Mouse (Mus musculus) CD8-positive naive resting alpha-beta T cell, adult 2 months (primary cell): ENCODE data around the gene Crmp1.

Experiments used
- DNase-seq, 2 experiments: peaks; one replicate each; pipeline ENCODE4 v3.0.0; 2022; ENCODE audit warnings: low read depth in 2 of 2, low spot score in 2 of 2

Crmp1 gene

DNA sequence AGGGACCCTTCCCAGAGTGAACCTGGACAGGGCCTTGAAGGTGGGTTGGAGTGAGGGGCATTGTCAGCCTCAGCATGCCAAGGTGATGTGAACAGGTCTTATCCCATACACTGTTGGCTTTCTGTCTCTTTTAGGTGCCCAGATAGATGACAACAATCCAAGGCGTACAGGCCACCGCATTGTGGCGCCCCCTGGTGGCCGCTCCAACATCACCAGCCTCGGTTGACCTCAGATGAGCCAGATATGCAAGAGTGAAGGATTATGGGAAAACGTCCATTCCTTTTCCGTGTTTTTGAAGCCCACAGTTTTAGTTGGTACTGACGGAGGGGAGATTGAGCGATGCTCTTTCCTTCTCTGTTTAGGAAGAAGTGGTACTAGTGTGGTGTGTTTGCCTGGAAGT is 49.2 kb downstream of the Crmp1 start:
- DNase-seq, result no peak

DNA sequence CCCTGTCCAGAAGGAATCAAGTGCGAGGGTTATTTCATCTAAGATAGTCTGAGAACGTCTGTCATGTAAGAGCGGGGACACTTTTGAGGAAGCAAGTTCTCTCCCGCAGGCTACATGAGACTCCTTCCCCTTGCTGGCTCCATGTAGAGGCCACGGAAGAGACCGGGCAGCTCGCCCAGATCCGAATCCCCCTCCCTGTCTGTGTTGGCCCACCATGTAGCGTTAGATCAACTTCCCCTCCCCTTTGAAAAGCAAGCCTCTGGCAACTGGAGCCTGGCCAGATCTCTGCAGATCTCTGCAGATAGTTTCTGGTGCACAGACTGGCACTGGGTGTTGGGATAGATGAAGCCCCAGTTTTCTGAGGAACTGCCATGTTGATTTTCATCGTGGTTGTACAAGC is 55.0 kb downstream of the Crmp1 start:
- no peak for DNase-seq

- no peak for DNase-seq
Observed at GRCm38 (mm10) chr5:37298370-37298769, 56.6 kb downstream of the Crmp1 start.

GRCm38 (mm10) chr5:37310026-37310425 is 68.3 kb downstream of the Crmp1 start:
- DNase-seq, result no peak

DNA sequence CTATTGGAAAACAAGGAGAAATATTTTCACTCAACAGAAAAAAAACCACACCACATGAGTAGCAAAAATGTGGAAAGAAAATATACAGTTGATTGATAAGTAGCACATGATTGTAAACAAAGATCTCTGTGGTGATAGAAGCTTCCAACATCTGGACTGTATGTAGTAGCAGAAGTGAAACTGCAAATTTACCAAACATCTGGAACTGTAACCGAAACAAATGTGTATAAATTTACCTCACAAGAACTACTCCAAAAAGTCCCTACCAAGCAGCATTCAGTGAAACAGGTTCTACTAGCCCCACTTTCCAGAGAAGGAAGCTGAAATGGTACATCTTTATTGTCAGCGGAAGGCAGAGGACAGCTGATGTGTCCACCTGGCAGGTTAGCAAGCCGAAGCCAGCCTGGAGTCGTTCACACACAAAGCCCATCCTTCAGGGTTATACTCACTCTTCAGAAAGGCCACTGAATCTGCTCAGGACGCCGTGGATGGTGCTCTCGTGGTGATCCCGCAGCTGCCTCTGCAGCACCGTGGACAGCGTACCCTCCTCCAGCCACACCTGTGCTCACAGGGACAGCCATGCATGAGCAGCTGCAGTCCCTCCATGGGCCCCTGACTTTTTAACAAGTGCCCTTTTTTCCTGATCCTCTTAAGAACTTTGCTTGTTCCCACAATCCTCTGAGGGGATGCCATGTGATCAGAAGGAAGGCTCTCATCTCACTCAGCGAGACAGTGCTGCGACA is 71.4 kb downstream of the Crmp1 start:
- no peak for DNase-seq

DNA sequence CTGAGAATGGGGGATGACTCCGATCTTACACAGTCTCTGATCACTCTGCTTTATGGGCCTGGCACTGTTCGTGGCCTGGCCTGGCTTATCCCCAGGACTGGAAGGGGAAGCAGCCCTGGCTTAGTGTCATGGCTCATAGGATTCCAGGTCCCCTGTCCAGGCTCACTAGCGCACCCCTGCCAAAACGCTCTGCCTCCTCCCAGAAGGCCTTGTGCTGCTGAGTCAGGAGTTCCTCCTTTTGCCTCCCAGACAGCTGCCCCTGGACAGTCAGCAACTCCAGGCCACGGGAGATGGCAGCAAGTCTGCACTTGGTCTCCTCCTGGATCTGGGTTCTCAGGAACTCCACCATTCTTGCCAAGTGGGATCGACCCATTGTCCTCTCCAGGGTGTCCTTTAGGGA is 77.0 kb downstream of the Crmp1 start:
- DNase-seq, result no peak

- no peak for DNase-seq
Observed at GRCm38 (mm10) chr5:37320174-37320573, 78.4 kb downstream of the Crmp1 start.

GRCm38 (mm10) chr5:37320761-37321160 is 79.0 kb downstream of the Crmp1 start:
- DNase-seq, result no peak

- no peak for DNase-seq
Observed at GRCm38 (mm10) chr5:37326675-37327074, 84.9 kb downstream of the Crmp1 start.

- DNase-seq, result no peak
Observed at GRCm38 (mm10) chr5:37330449-37331132, 88.9 kb downstream of the Crmp1 start.

- no peak for DNase-seq
Observed at GRCm38 (mm10) chr5:37331133-37331505, 89.4 kb downstream of the Crmp1 start.

DNA sequence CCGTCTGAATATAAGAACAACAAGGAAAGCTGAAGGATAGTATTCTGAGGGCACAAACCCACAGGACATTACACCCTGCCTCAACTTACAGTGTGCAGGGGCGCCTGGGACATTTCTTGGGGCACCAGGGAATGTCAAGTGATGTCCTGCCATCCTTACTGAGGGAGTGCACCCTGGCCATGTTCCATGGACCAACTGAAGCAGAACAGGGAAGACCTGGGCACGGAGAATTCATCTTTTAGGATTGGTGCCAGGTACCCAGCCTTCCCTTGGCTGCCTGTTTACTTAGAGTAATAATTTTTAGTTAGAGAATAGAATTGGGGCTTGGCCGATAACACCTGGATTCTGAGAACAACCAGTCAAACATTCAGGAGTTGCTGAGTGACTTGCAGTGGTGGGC is 90.3 kb downstream of the Crmp1 start:
- no peak for DNase-seq

DNA sequence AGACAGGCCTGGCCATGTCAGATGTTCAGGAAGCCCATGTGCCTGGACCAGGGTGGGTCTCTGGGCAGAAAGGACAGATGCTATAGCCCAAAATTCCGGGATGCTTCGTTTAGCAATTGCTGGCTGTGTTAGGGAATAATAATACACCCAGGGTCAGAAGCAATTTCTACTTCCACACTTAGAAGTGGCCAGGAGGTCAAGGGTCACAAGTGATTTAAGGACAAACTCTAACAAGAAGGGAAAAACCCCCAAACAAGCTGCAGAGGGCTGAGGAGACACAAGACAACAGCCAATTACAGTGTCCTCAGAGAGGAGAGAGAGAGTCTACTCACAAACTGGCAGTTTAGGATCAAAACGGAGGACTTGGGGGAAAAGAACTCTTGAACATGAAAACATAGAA is 93.3 kb downstream of the Crmp1 start:
- no peak for DNase-seq

- DNase-seq, result no peak
Observed at GRCm38 (mm10) chr5:37336485-37337105, 94.9 kb downstream of the Crmp1 start, which contains the start of gene Evc. Evc (minus strand) TSS chr5:37336894.

DNA sequence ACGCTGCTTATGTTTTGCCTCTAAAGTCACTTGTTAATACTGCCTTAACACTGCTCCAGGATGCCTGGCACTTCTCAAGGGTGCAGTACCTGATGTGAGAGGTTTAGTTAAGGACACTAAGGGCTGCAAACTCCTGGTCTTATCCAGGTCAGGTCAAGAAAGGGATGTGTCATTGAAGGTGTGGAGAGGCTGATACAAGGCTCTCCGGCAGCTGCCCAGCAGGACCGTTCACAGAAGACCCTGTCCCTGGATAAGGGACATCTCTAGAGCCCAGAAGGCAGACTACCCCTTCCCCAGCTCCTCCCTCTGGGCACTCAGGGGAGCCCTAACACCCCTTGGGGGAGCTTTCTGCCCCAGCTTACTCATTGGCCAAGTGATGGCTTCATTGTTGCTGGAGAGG is 96.0 kb downstream of the Crmp1 start:
- no peak for DNase-seq

DNA sequence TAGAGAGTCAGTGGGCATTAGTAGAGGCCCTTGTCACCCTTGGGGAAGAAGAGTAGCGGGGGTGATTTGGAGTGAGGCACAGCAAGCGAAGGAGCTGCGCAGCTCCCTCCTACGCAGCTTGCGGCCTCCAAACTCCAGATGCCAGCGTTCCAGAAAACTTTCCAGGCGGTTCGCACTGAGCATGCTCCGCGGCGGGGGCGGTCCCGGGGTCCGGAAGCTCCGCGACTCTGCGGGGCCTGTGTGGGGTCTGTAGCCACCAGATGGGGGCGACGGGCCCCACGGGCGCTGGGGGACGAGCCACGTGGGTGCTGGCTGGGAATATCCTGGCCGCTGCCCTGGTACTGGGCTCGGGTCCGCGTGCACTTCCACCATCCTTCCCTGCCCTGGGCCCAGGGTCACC is 96.5 kb downstream of the Crmp1 start, which contains the start of gene Evc2:
TSS of gene Evc2 (plus strand) at position 212 of the 400 bp plus-strand sequence.
- no peak for DNase-seq
